Mouse (Mus musculus): Measurements from ENCODE around the gene Eef1a1. TPM values are rescaled to one million over a fixed set of nuclear protein-coding genes. Genes with fewer than 3 reads are reported as not detected.
A peak's percentile ranks its signal among the peaks of the same experiment; 100 is the strongest.

Gene Eef1a1
- polyA plus RNA-seq, 1 experiment from 2014 or later = 3,185 TPM

DNA sequence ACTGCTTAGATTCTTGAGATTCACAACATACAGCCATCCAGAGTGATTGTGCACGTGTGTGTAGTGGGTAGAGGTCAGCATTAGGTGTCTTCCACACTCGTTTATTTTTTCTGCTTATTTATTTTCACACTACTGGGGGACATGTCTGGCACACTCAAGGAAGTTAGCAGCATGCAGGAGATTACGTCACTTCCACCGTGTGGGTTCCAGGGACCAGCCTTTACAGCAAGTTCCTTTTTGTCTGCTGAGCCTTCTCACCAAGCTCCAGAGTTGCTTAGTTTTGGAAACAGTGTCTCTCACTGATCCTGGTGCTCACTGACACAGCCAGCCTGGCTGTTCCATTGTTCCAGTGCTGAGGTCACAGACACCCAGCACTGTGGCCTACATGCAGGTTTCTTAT, 37.6 kb downstream of the Eef1a1 start:
- Histone ChIP-seq H3K4me1 (peaks cover 9% of the 10 kb centered on the region), H3K27ac (no peak overlapping the region), H3K27me3 (ENCODE audit: insufficient read depth, poor library complexity, severe bottlenecking) (peaks cover 5% of the 10 kb centered on the region), H3K4me3 (no peak overlapping the region), H3K9me3 (no peaks in the 10 kb centered on the region), H3K36me3 (peaks cover 46% of the 10 kb centered on the region)
- 76% methylated on average over 4 of the region's 4 CpGs for WGBS
- no peak for DNase-seq (ENCODE audit: low spot score)

GRCm38 (mm10) chr9:78450404-78450803, 38.5 kb downstream of the Eef1a1 start:
- 76% methylated on average over 5 of the region's 5 CpGs for WGBS
- H3K36me3 ChIP-seq = peaks cover 44% of the 10 kb centered on the region
- H3K4me3 ChIP-seq = no peak overlapping the region
- H3K9me3 ChIP-seq = no peaks in the 10 kb centered on the region
- H3K27me3 ChIP-seq (ENCODE audit: insufficient read depth, poor library complexity, severe bottlenecking) = peaks cover 15% of the 10 kb centered on the region
- no peak overlapping the region for H3K27ac ChIP-seq
- DNase-seq (ENCODE audit: low spot score) = no peak
- H3K4me1 ChIP-seq = peaks cover 9% of the 10 kb centered on the region

- H3K9me3 ChIP-seq = no peaks in the 10 kb centered on the region
- under 1% methylated on average over 96 of the region's 96 CpGs for WGBS
- peaks cover 37% of the 10 kb centered on the region for H3K27me3 ChIP-seq (ENCODE audit: insufficient read depth, poor library complexity, severe bottlenecking)
- peak within 1 kb of the TSS; percentile 100 for H3K4me3 ChIP-seq
- H3K36me3 ChIP-seq = peaks cover 27% of the 10 kb centered on the region
- H3K27ac ChIP-seq = peak within 1 kb of the TSS; percentile 98
- H3K4me1 ChIP-seq = peaks cover 9% of the 10 kb centered on the region
- peak; percentile 96 for DNase-seq (ENCODE audit: low spot score)
Observed at GRCm38 (mm10) chr9:78447973-78448873, 40.7 kb downstream of the Eef1a1 start, which contains the start of the genes Mto1 and Gm17324. Gene Mto1 (plus strand): TSS chr9:78448208. Gene Gm17324 (minus strand): TSS chr9:78448786.

DNA sequence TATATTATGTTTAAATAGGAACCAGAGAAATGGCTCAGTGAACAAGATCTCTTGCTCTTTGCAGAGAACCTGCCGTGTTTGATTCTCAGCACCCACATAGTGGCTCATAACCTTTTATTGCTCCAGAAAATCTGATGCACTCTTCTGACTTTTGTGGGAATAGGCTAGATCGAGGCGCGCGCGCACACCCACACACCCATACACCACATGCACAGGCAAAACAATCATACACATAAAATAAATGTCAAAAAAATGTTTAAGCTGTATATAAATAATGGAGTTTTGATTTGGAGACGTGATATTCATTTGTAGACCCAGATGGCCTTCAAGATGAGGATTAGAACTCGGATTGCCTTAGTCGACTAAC, 41.4 kb downstream of the Eef1a1 start:
- H3K36me3 ChIP-seq = peaks cover 21% of the 10 kb centered on the region
- peaks cover 12% of the 10 kb centered on the region for H3K4me1 ChIP-seq
- no peaks in the 10 kb centered on the region for H3K9me3 ChIP-seq
- peak overlapping the region; percentile 100 for H3K4me3 ChIP-seq
- H3K27ac ChIP-seq = peak overlapping the region; percentile 98
- peaks cover 43% of the 10 kb centered on the region for H3K27me3 ChIP-seq (ENCODE audit: insufficient read depth, poor library complexity, severe bottlenecking)
- DNase-seq (ENCODE audit: low spot score) = no peak
- 27% methylated on average over 9 of the region's 9 CpGs for WGBS

- H3K27ac ChIP-seq = peak within 1 kb of the TSS; percentile 70
- DNase-seq (ENCODE audit: low spot score) = no peak
- H3K27me3 ChIP-seq (ENCODE audit: insufficient read depth, poor library complexity, severe bottlenecking) = peaks cover 79% of the 10 kb centered on the region
- H3K9me3 ChIP-seq = no peaks in the 10 kb centered on the region
- peak within 1 kb of the TSS; percentile 61 for H3K4me3 ChIP-seq
- 1% methylated on average over 81 of the region's 81 CpGs for WGBS
- H3K36me3 ChIP-seq = no peaks in the 10 kb centered on the region
- peaks cover 7% of the 10 kb centered on the region for H3K4me1 ChIP-seq
Observed at GRCm38 (mm10) chr9:78442579-78443392, 46.2 kb downstream of the Eef1a1 start, which contains the start of gene Cgas. Gene Cgas (minus strand): TSS chr9:78443237.

DNA sequence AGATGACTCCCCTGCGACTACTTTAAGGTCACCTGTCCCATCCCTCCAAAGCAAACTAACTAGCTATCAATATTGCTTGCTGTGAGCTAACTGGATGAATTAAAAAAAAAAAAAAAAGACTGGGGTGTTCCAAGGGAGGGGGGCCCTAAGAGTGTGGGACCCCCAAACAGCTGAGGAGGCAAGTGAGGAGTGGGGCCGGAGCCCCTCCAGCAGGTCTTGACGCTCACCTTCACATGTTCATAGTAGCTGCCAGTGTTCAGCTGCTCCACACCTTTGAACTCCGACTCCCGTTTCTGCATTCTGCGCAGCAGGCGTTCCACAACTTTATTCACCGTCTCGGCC, 46.7 kb downstream of the Eef1a1 start:
- DNase-seq (ENCODE audit: low spot score) = no peak
- peak overlapping the region; percentile 61 for H3K4me3 ChIP-seq
- no peaks in the 10 kb centered on the region for H3K9me3 ChIP-seq
- peaks cover 7% of the 10 kb centered on the region for H3K4me1 ChIP-seq
- no peak overlapping the region; the same call in 1 of the 2 replicates for H3K27ac ChIP-seq
- WGBS = 2% methylated on average over 9 of the region's 9 CpGs
- H3K27me3 ChIP-seq (ENCODE audit: insufficient read depth, poor library complexity, severe bottlenecking) = peaks cover 79% of the 10 kb centered on the region
- H3K36me3 ChIP-seq = no peaks in the 10 kb centered on the region

GRCm38 (mm10) chr9:78439426-78439825, 49.5 kb downstream of the Eef1a1 start:
- no peak overlapping the region for H3K4me3 ChIP-seq
- peaks cover 60% of the 10 kb centered on the region for H3K27me3 ChIP-seq (ENCODE audit: insufficient read depth, poor library complexity, severe bottlenecking)
- no peak for DNase-seq (ENCODE audit: low spot score)
- no peaks in the 10 kb centered on the region for H3K9me3 ChIP-seq
- no peaks in the 10 kb centered on the region for H3K36me3 ChIP-seq
- H3K27ac ChIP-seq = no peak overlapping the region
- 66% methylated on average over 5 of the region's 5 CpGs for WGBS
- H3K4me1 ChIP-seq = peaks cover 7% of the 10 kb centered on the region

DNA sequence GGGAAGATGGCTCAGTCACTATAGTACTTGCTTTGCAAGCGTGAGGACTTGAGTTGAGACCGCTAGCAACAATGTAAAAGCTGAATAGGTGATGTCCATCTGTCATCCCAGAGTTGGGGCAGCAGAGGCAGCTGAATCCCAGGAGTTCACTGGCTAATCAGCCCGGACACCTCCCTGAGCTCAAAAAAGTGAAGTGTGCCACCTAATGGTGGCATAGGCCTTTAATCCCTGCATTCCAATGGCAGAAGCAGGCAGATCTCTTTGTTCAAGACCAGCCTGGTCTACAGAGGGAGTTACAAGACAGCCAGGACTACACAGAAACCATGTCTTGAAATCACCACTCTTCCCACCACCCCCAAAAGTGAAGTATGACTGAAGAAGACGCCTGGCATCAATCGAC, 56.5 kb downstream of the Eef1a1 start:
- 90% methylated on average over 5 of the region's 5 CpGs for WGBS

GRCm38 (mm10) chr9:78430486-78430885, 58.5 kb downstream of the Eef1a1 start:
- Histone ChIP-seq H3K27me3 (ENCODE audit: insufficient read depth, poor library complexity, severe bottlenecking) (peaks cover 14% of the 10 kb centered on the region; the same call in 1 of the 2 replicates), H3K36me3 (no peaks in the 10 kb centered on the region), H3K4me3 (no peak overlapping the region), H3K9me3 (no peaks in the 10 kb centered on the region), H3K4me1 (peaks cover 12% of the 10 kb centered on the region), H3K27ac (no peak overlapping the region)
- DNase-seq (ENCODE audit: low spot score) = no peak
- 73% methylated on average over 6 of the region's 6 CpGs for WGBS

More for the DNA sequence above, 56.5 kb downstream of the Eef1a1 start:
- no peak overlapping the region for H3K4me3 ChIP-seq
- DNase-seq (ENCODE audit: low spot score) = no peak
- H3K4me1 ChIP-seq = peaks cover 10% of the 10 kb centered on the region
- no peak overlapping the region for H3K27ac ChIP-seq
- peaks cover 20% of the 10 kb centered on the region; the same call in 1 of the 2 replicates for H3K27me3 ChIP-seq (ENCODE audit: insufficient read depth, poor library complexity, severe bottlenecking)
- no peaks in the 10 kb centered on the region for H3K36me3 ChIP-seq
- no peaks in the 10 kb centered on the region for H3K9me3 ChIP-seq

DNA sequence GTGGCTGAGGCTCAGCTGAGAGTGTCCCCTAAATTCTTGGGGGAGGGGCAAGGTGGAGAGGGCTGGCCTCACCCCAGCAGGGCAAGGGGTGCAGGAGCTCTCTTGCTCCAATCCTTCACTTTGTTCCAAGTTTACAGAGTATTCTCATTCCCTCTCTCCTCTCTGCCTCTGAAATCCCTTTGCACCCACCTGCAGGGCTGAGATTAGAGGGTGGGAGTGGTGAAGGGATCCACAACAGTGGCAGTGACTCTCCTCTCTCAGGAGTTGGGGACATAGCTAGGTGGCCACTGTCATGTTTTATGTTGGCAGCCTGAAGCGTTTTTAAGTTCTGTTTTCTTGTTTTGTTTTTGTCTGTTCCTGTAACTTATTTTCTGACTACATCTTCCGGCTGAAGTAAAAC, 59.4 kb downstream of the Eef1a1 start:
- H3K4me3 ChIP-seq = no peak overlapping the region
- no peak for DNase-seq (ENCODE audit: low spot score)
- peaks cover 12% of the 10 kb centered on the region for H3K4me1 ChIP-seq
- 60% methylated on average over 2 of the region's 2 CpGs for WGBS
- no peaks in the 10 kb centered on the region for H3K9me3 ChIP-seq
- no peaks in the 10 kb centered on the region for H3K36me3 ChIP-seq
- H3K27ac ChIP-seq = no peak overlapping the region
- H3K27me3 ChIP-seq (ENCODE audit: insufficient read depth, poor library complexity, severe bottlenecking) = peaks cover 14% of the 10 kb centered on the region; the same call in 1 of the 2 replicates

DNA sequence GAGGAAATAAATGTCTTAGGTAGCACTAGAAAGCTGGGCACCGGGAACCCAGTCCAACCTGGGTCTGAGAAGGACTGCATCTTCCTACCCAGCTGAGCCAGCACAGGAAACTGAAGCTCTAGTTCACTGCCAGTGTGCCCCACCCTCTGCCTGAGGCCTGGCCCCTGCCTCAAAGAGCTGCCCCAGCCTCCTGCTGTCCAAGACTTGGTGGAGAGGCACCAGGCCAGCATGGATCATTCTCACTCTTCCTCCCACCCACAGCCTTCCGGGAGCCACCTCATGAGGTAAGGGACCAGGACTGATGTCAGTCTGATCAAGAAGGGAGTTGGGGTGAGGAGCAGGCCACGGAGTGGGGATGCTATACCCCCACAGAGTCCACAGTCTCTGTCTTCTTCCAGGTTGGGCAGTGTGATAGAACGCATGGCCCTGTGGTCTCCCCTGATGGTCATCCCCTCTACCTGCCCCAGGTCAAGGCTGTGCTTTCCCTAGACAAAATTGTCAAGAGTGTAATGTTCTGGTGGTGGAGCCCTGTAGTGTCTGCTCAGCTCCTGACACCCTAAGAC, 60.0 kb downstream of the Eef1a1 start:
- WGBS = 74% methylated on average over 4 of the region's 4 CpGs
- no peaks in the 10 kb centered on the region for H3K36me3 ChIP-seq
- H3K4me1 ChIP-seq = peaks cover 12% of the 10 kb centered on the region
- H3K27me3 ChIP-seq (ENCODE audit: insufficient read depth, poor library complexity, severe bottlenecking) = peaks cover 14% of the 10 kb centered on the region; the same call in 1 of the 2 replicates
- no peak for DNase-seq (ENCODE audit: low spot score)
- no peak overlapping the region for H3K4me3 ChIP-seq
- H3K27ac ChIP-seq = no peak overlapping the region
- no peaks in the 10 kb centered on the region for H3K9me3 ChIP-seq

Measured in heart, embryonic 10.5 days (tissue).